Mouse (Mus musculus): ENCODE measurements around the gene Slc33a1. TPM values are rescaled to one million over a fixed set of nuclear protein-coding genes. Genes with fewer than 3 reads are reported as not detected.

The Slc33a1 gene
- total RNA-seq, 2 experiments from 2014 or later, result 5.1 to 6.7 TPM

GRCm38 (mm10) chr3:63938928-63939327 is 25.6 kb downstream of the Slc33a1 start:
- Histone ChIP-seq H3K4me3 (no peak overlapping the region), H3K27ac (no peak overlapping the region)
- no peak for DNase-seq
- intact Hi-C loops (cut with DNase I), result no loop called here
- no peak for TF ChIP-seq CTCF (IDR thresholded peaks at IDR 0.05)

GRCm38 (mm10) chr3:63928878-63929859 is 35.4 kb downstream of the Slc33a1 start, which contains the start of gene E130311K13Rik:
E130311K13Rik (minus strand) TSS chr3:63929472.
- peak; percentile 93 for DNase-seq
- Histone ChIP-seq H3K27ac (peak within 1 kb of the TSS; percentile 98), H3K4me3 (peak within 1 kb of the TSS; percentile 71)
- no peak; the same call in 1 of the 2 replicates for TF ChIP-seq CTCF (IDR thresholded peaks at IDR 0.05)
- intact Hi-C loops (cut with DNase I), result loop anchor here (5.0 kb wide), 1 partner anchor 33 kb away; the partner anchor contains the start of gene Slc33a1

GRCm38 (mm10) chr3:63919634-63920033 is 44.9 kb downstream of the Slc33a1 start:
- Histone ChIP-seq H3K4me3 (no peak overlapping the region), H3K27ac (no peak overlapping the region)
- intact Hi-C loops (cut with DNase I), result no loop called here
- peak; percentile 62 for TF ChIP-seq CTCF (IDR thresholded peaks at IDR 0.05)
- DNase-seq, result no peak

- no peak for TF ChIP-seq CTCF (IDR thresholded peaks at IDR 0.05)
- DNase-seq, result no peak
- Histone ChIP-seq H3K4me3 (no peak overlapping the region), H3K27ac (no peak overlapping the region)
- intact Hi-C loops (cut with DNase I), result no loop called here
Observed at GRCm38 (mm10) chr3:63910301-63910700, 54.3 kb downstream of the Slc33a1 start.

- peak overlapping the region; percentile 36 for H3K4me3 ChIP-seq
- peak; percentile 23 for DNase-seq
- no peak for TF ChIP-seq CTCF (IDR thresholded peaks at IDR 0.05)
- intact Hi-C loops (cut with DNase I), result no loop called here
- no peak overlapping the region for H3K27ac ChIP-seq
Observed at GRCm38 (mm10) chr3:63905241-63905640, 59.3 kb downstream of the Slc33a1 start.

GRCm38 (mm10) chr3:63904157-63904556 is 60.4 kb downstream of the Slc33a1 start:
- Histone ChIP-seq H3K4me3 (no peak overlapping the region), H3K27ac (no peak overlapping the region)
- intact Hi-C loops (cut with DNase I), result no loop called here
- TF ChIP-seq CTCF (IDR thresholded peaks at IDR 0.05), result no peak
- DNase-seq, result no peak

GRCm38 (mm10) chr3:63900021-63900571 is 64.5 kb downstream of the Slc33a1 start:
- no peak for DNase-seq
- no peak for TF ChIP-seq CTCF (IDR thresholded peaks at IDR 0.05)
- intact Hi-C loops (cut with DNase I), result no loop called here
- Histone ChIP-seq H3K4me3 (peak overlapping the region; percentile 76; the same call in 1 of the 2 replicates), H3K27ac (no peak overlapping the region)

GRCm38 (mm10) chr3:63899309-63899695 is 65.3 kb downstream of the Slc33a1 start, which contains the start of gene Plch1:
Plch1 (minus strand) TSS chr3:63899472.
- DNase-seq, result peak; percentile 22
- no peak within 1 kb of the TSS for H3K27ac ChIP-seq

GRCm38 (mm10) chr3:63898581-63899308 is 65.8 kb downstream of the Slc33a1 start:
- DNase-seq, result peak; percentile 71
- Histone ChIP-seq H3K4me3 (peak overlapping the region; percentile 76), H3K27ac (no peak overlapping the region)
- intact Hi-C loops (cut with DNase I), result no loop called here
- TF ChIP-seq CTCF (IDR thresholded peaks at IDR 0.05), result no peak

More at GRCm38 (mm10) chr3:63899309-63899695, 65.3 kb downstream of the Slc33a1 start, which contains the start of gene Plch1:
- intact Hi-C loops (cut with DNase I), result no loop called here
- no peak for TF ChIP-seq CTCF (IDR thresholded peaks at IDR 0.05)
- peak within 1 kb of the TSS; percentile 76 for H3K4me3 ChIP-seq

GRCm38 (mm10) chr3:63897177-63897576 is 67.4 kb downstream of the Slc33a1 start:
- no peak overlapping the region for H3K27ac ChIP-seq
- no peak for TF ChIP-seq CTCF (IDR thresholded peaks at IDR 0.05)
- intact Hi-C loops (cut with DNase I), result no loop called here
- no peak overlapping the region for H3K4me3 ChIP-seq
- DNase-seq, result no peak

GRCm38 (mm10) chr3:63896303-63896702 is 68.3 kb downstream of the Slc33a1 start:
- intact Hi-C loops (cut with DNase I), result no loop called here
- TF ChIP-seq CTCF (IDR thresholded peaks at IDR 0.05), result no peak
- no peak overlapping the region for H3K4me3 ChIP-seq
- H3K27ac ChIP-seq, result no peak overlapping the region
- DNase-seq, result no peak

GRCm38 (mm10) chr3:63895786-63896185 is 68.8 kb downstream of the Slc33a1 start:
- TF ChIP-seq CTCF (IDR thresholded peaks at IDR 0.05), result no peak
- H3K27ac ChIP-seq, result no peak overlapping the region
- DNase-seq, result no peak
- H3K4me3 ChIP-seq, result no peak overlapping the region
- intact Hi-C loops (cut with DNase I), result no loop called here

Measured in gastrocnemius, adult 2 months (tissue).